In the genomic region with DNA sequence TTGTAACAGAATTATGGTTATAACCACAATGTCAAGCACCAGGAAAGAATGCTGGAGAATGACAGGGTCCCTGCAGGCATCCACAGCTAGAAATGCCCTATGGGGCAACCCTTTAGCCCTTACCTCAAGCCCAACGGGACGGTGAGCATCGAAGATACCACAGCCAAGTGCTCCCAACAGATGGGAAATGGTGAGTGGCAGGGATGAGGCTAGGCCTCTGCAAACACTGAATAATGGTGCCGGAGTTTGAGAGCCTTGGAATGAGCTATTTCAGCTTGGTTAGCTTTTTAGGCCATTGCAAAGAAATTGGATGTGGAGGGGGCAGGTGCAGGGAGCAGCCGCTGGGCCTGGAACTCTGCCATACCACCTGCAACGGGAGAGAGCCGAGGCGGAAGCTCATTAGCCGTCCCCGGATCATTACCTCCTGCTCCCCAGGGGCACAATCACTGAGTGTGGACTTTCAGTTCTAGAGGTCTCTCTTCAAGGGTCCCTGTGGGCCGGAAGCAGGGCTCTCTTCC, we compare ENCODE assay signal across 9 mouse cellular contexts.
DNase-seq lines count a peak whose midpoint lies in the region; ATAC-seq and TF ChIP-seq lines count a peak whose summit lies in the region.
"Had no signal": no experiment of that assay in that cellular context is flagged by ENCODE, and none has a peak within 500 bp of the region (broad histone marks: within the 10 kb centered on the region; RNA-seq: fewer than 3 reads in every experiment).

No protein-coding gene starts in this region.

- H3K27ac ChIP-seq in hindbrain, embryonic 11.5 days (ENCODE audit: low read depth, low read length) = no peak overlapping the region
- H3K27ac ChIP-seq in hindbrain, embryonic 10.5 days = no peak overlapping the region
- peak overlapping the region; percentile 65; the same call in 1 of the 2 replicates for H3K27ac ChIP-seq in forebrain, embryonic 13.5 days
- H3K27ac ChIP-seq: lung, embryonic 15.5 days had no signal

- no peak overlapping the region for H3K4me3 ChIP-seq in hindbrain, embryonic 11.5 days (ENCODE audit: low read depth, low read length)
- no peak overlapping the region for H3K4me3 ChIP-seq in hindbrain, embryonic 10.5 days
- H3K4me3 ChIP-seq in forebrain, embryonic 13.5 days = no peak overlapping the region
- H3K4me3 ChIP-seq: lung, embryonic 15.5 days had no signal

- no peaks in the 10 kb centered on the region for H3K9me3 ChIP-seq in hindbrain, embryonic 11.5 days (ENCODE audit: control insufficient read depth, low read length)
- H3K9me3 ChIP-seq in hindbrain, embryonic 10.5 days = no peaks in the 10 kb centered on the region
- H3K9me3 ChIP-seq in forebrain, embryonic 13.5 days (replicated peaks) = no peaks in the 10 kb centered on the region
- H3K9me3 ChIP-seq: lung, embryonic 15.5 days had no signal

- no peak overlapping the region for H3K9ac ChIP-seq in hindbrain, embryonic 11.5 days (ENCODE audit: low read depth, low read length)
- no peak overlapping the region for H3K9ac ChIP-seq in forebrain, embryonic 13.5 days
- H3K9ac ChIP-seq: lung, embryonic 15.5 days had no signal

- 0 out of 2 replicates have a peak, but pooled peaks have one; percentile 43 for ATAC-seq in hindbrain, embryonic 11.5 days (ENCODE audit: low FRiP score)
- ATAC-seq in forebrain, embryonic 13.5 days = peak; percentile 78
- no peak for ATAC-seq in activated CD4-positive, CD25-positive, alpha-beta regulatory T cell, adult 4 months

- no peak for TF ChIP-seq CTCF in brain, embryonic 14.5 days (IDR thresholded peaks at IDR 0.05; ENCODE audit: borderline replicate concordance, extremely low read depth, insufficient read depth, insufficient read length)

- DNase-seq in hindbrain, embryonic 11.5 days (ENCODE audit: low spot score) = peak; percentile 19
- DNase-seq in hindbrain, embryonic 10.5 days (ENCODE audit: low spot score) = no peak
- DNase-seq in brain, embryonic 14.5 days (ENCODE audit: low read depth) = peak; percentile 86
- DNase-seq in kidney, postnatal 10 days = peak; percentile 34
- DNase-seq in adrenal gland, postnatal 10 days = no peak
- no peak for DNase-seq in adrenal gland, postnatal 4 days (ENCODE audit: low spot score in 2 of 2)

- TF ChIP-seq POLR2A in brain, embryonic 14.5 days (IDR thresholded peaks at IDR 0.05; ENCODE audit: borderline replicate concordance, extremely low read depth, insufficient read depth, insufficient read length, poor library complexity, severe bottlenecking) = no peak

- no peaks in the 10 kb centered on the region for H3K4me1 ChIP-seq in hindbrain, embryonic 11.5 days (replicated peaks; ENCODE audit: control insufficient read depth, insufficient read depth, low read length)
- H3K4me1 ChIP-seq in hindbrain, embryonic 10.5 days (replicated peaks) = no peaks in the 10 kb centered on the region
- H3K4me1 ChIP-seq in forebrain, embryonic 13.5 days = peaks cover 15% of the 10 kb centered on the region
- H3K4me1 ChIP-seq: lung, embryonic 15.5 days had no signal

- no peak overlapping the region for H3K4me2 ChIP-seq in hindbrain, embryonic 11.5 days (replicated peaks; ENCODE audit: low read depth, low read length)
- H3K4me2 ChIP-seq in forebrain, embryonic 13.5 days = peak overlapping the region; percentile 30; the same call in 1 of the 2 replicates
- H3K4me2 ChIP-seq: lung, embryonic 15.5 days had no signal

- H3K27me3 ChIP-seq in hindbrain, embryonic 11.5 days (ENCODE audit: control insufficient read depth, insufficient read depth, low read length) = no peaks in the 10 kb centered on the region
- H3K27me3 ChIP-seq in hindbrain, embryonic 10.5 days (ENCODE audit: insufficient read depth, poor library complexity, severe bottlenecking) = no peaks in the 10 kb centered on the region
- H3K27me3 ChIP-seq in forebrain, embryonic 13.5 days = no peaks in the 10 kb centered on the region
- H3K27me3 ChIP-seq: lung, embryonic 15.5 days had no signal

- H3K36me3 ChIP-seq in hindbrain, embryonic 11.5 days (ENCODE audit: control insufficient read depth, insufficient read depth, low read length) = no peaks in the 10 kb centered on the region
- H3K36me3 ChIP-seq in hindbrain, embryonic 10.5 days = no peaks in the 10 kb centered on the region
- H3K36me3 ChIP-seq in forebrain, embryonic 13.5 days (ENCODE audit: poor library complexity, severe bottlenecking) = no peaks in the 10 kb centered on the region
- H3K36me3 ChIP-seq: lung, embryonic 15.5 days had no signal

- 80% methylated on average over 11 of the region's 11 CpGs for WGBS in hindbrain, embryonic 11.5 days
- 82% methylated on average over 11 of the region's 11 CpGs for WGBS in hindbrain, embryonic 10.5 days
- 31% methylated on average over 11 of the region's 11 CpGs for whole genome bisulfite sequencing in forebrain, embryonic 13.5 days

Comparison
In these comparisons a context has a peak if more than half of its experiments do, and no peak if none do; other contexts are left out.
1. DNase-seq: peak in hindbrain, embryonic 11.5 days (single experiment), brain, embryonic 14.5 days (single experiment) and kidney, postnatal 10 days (single experiment); none in hindbrain, embryonic 10.5 days (single experiment), adrenal gland, postnatal 10 days (single experiment) and adrenal gland, postnatal 4 days (0 of 2).